Mouse (Mus musculus) stomach, embryonic 15.5 days (tissue): ENCODE measurements around the gene Zfyve26. TPM values are rescaled to one million over a fixed set of nuclear protein-coding genes. Genes with fewer than 3 reads are reported as not detected.
A peak's percentile ranks its signal among the peaks of the same experiment; 100 is the strongest.
"Not testable (repeated sequence)": the region's sequence is repeated elsewhere in the genome, so short reads cannot be mapped to it uniquely, and the experiment has no call there.

Experiments used
- ATAC-seq: fragments of 200-750 bp; cut with Nextera tagmentation; 2 replicates; pipeline ENCODE4 v1.8.0; 2017; ENCODE audit warnings: low read depth, moderate number of reproducible peaks, moderate TSS enrichment; ENCODE audit not compliant: insufficient read depth, low FRiP score
- H3K27ac ChIP-seq: fragments of 300-500 bp; sonication (generic); 2 replicates; pipeline ENCODE4 v1.5.1; 2015; ENCODE audit warnings: mild to moderate bottlenecking, inconsistent platforms
- H3K27me3 ChIP-seq: fragments of 300-500 bp; sonication (generic); replicated peaks from 2 replicates; pipeline ENCODE4 v1.6.1; 2015; ENCODE audit warnings: inconsistent platforms
- H3K36me3 ChIP-seq: fragments of 300-500 bp; sonication (generic); 2 replicates; pipeline ENCODE4 v1.6.1; 2015; ENCODE audit warnings: inconsistent platforms
- H3K4me1 ChIP-seq: fragments of 300-500 bp; sonication (generic); 2 replicates; pipeline ENCODE4 v1.6.1; 2015; ENCODE audit warnings: inconsistent platforms
- H3K4me2 ChIP-seq: fragments of 300-500 bp; sonication (generic); 2 replicates; pipeline ENCODE4 v1.6.1; 2015; ENCODE audit warnings: mild to moderate bottlenecking, inconsistent platforms
- H3K4me3 ChIP-seq: fragments of 300-500 bp; sonication (generic); replicated peaks from 2 replicates; pipeline ENCODE4 v1.5.1; 2015; ENCODE audit warnings: inconsistent platforms
- H3K9ac ChIP-seq: fragments of 300-500 bp; sonication (generic); 2 replicates; pipeline ENCODE4 v1.6.1; 2015; ENCODE audit warnings: inconsistent platforms
- H3K9me3 ChIP-seq: fragments of 300-500 bp; sonication (generic); 2 replicates; pipeline ENCODE4 v1.6.1; 2016; ENCODE audit warnings: inconsistent platforms
- WGBS: fragments of 180-500 bp; shearing (Covaris S2); methylation state at CpG from one replicate; pipeline ENCODE4 v1.1.7; 2015; 5-methylcytosine and 5-hydroxymethylcytosine counted together
- polyA plus RNA-seq: library from polyadenylated mRNA; unstranded; fragments of >200 nt; fragmentation: Nextera tagmentation; extraction: Ambion mirVana; gene quantifications from 2 replicates; pipeline ENCODE4 v1.2.1, GENCODE M21; 2015

The Zfyve26 gene
- polyA plus RNA-seq, 1 experiment from 2014 or later, result 14.1 TPM

DNA sequence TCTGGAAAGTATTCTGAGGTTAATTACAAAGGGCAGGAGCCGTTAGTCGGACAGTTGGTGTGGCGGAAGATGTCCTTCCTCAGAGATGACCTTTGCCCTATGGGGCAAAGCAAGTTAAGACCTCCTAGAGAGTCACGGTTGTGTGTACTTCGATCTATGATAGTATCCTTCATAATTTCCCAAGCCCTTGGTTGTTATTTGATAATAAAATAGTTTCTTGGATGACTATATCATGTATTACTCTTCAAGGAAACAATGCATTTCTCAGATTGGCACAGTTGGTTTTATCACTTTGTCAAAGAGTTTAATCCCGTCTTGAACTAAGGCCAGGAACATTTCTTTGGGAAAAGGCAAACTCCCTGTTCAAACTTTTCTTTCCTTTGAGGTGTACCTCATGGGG is 103.9 kb downstream of the Zfyve26 start, which contains the start of gene Rdh11:
Gene Rdh11 (minus strand): TSS at position 101 of the 400 bp plus-strand sequence.
- WGBS, result 61% methylated on average over 6 of the region's 6 CpGs
- Histone ChIP-seq H3K4me3 (peak within 1 kb of the TSS; percentile 57), H3K9me3 (no peaks in the 10 kb centered on the region), H3K4me1 (no peaks in the 10 kb centered on the region), H3K36me3 (0 out of 2 replicates have a peak, but pooled peaks cover 8% of the 10 kb centered on the region), H3K27me3 (no peaks in the 10 kb centered on the region), H3K9ac (peak within 1 kb of the TSS; percentile 35; the same call in 1 of the 2 replicates), H3K27ac (peak within 1 kb of the TSS; percentile 48), H3K4me2 (peak within 1 kb of the TSS; percentile 68)
- no peak for ATAC-seq

- H3K4me3 ChIP-seq, result peak overlapping the region; percentile 57
- H3K9ac ChIP-seq, result peak overlapping the region; percentile 35; the same call in 1 of the 2 replicates
- peak overlapping the region; percentile 68 for H3K4me2 ChIP-seq
- H3K36me3 ChIP-seq, result 0 out of 2 replicates have a peak, but pooled peaks cover 9% of the 10 kb centered on the region
- H3K27me3 ChIP-seq, result no peaks in the 10 kb centered on the region
- H3K4me1 ChIP-seq, result no peaks in the 10 kb centered on the region
- H3K27ac ChIP-seq, result peak overlapping the region; percentile 48
- ATAC-seq, result peak; percentile 86
- 3% methylated on average over 14 of the region's 14 CpGs for WGBS
- no peaks in the 10 kb centered on the region for H3K9me3 ChIP-seq
Observed at GRCm38 (mm10) chr12:79191701-79192100, 104.4 kb downstream of the Zfyve26 start.

- ATAC-seq, result peak; percentile 95
- peak overlapping the region; percentile 35; the same call in 1 of the 2 replicates for H3K9ac ChIP-seq
- under 1% methylated on average over 18 of the region's 18 CpGs for WGBS
- H3K36me3 ChIP-seq, result peaks cover 12% of the 10 kb centered on the region; the same call in 1 of the 2 replicates
- peak overlapping the region; percentile 57 for H3K4me3 ChIP-seq
- no peaks in the 10 kb centered on the region for H3K9me3 ChIP-seq
- H3K4me2 ChIP-seq, result peak overlapping the region; percentile 68
- H3K4me1 ChIP-seq, result no peaks in the 10 kb centered on the region
- H3K27ac ChIP-seq, result peak overlapping the region; percentile 48
- H3K27me3 ChIP-seq, result no peaks in the 10 kb centered on the region
Observed at GRCm38 (mm10) chr12:79190931-79191673, 105.0 kb downstream of the Zfyve26 start.

- ATAC-seq, H3K9me3 ChIP-seq, H3K4me1 ChIP-seq, H3K4me3 ChIP-seq, H3K27me3 ChIP-seq, H3K9ac ChIP-seq, H3K27ac ChIP-seq, H3K4me2 ChIP-seq: not testable (repeated sequence)
- 83% methylated on average over 5 of the region's 6 CpGs for WGBS
- peaks cover 36% of the 10 kb centered on the region for H3K36me3 ChIP-seq
Observed at GRCm38 (mm10) chr12:79185160-79185559, 110.9 kb downstream of the Zfyve26 start.

Other genes starting within 250 kb of the Zfyve26 start
- gene Pigh, start 206.7 kb downstream of the Zfyve26 start, polyA plus RNA-seq, result 31.7 and 33.0 TPM in 2 replicates
- gene Arg2, start 165.5 kb downstream of the Zfyve26 start, polyA plus RNA-seq, result 1.0 and 1.2 TPM in 2 replicates
- 105 and 107 TPM in 2 replicates for gene Vti1b, start 123.6 kb downstream of the Zfyve26 start, polyA plus RNA-seq
- gene Rdh11, start 104.0 kb downstream of the Zfyve26 start, polyA plus RNA-seq, result 26.4 and 27.0 TPM in 2 replicates
- 10.8 and 16.4 TPM in 2 replicates for gene Rdh12, start 87.4 kb downstream of the Zfyve26 start, polyA plus RNA-seq
- 8.3 and 8.7 TPM in 2 replicates for gene Rad51b, start 978 bp upstream of the Zfyve26 start, polyA plus RNA-seq